Mouse (Mus musculus) bone marrow, adult 2 months (tissue): ENCODE measurements around the gene Suclg2. TPM values are rescaled to one million over a fixed set of nuclear protein-coding genes. Genes with fewer than 3 reads are reported as not detected.

ENCODE experiments used
- H3K27ac ChIP-seq: fragments of 200-500 bp; 2 replicates; pipeline ENCODE4 v1.5.1; 2012; ENCODE audit warnings: low read depth, mild to moderate bottlenecking, control low read depth, inconsistent platforms, low read length; ENCODE audit not compliant: control insufficient read depth, poor library complexity, insufficient read depth
- H3K4me1 ChIP-seq: fragments of 200-500 bp; 2 replicates; pipeline ENCODE4 v1.6.1; 2011; ENCODE audit warnings: low read length; ENCODE audit not compliant: control insufficient read depth, insufficient read depth
- H3K4me3 ChIP-seq: fragments of 200-500 bp; replicated peaks from 2 replicates; pipeline ENCODE3; 2011; ENCODE audit warnings: mild to moderate bottlenecking, low read depth, low read length, control low read depth; ENCODE audit not compliant: control insufficient read depth
- CTCF ChIP-seq: fragments of 200-500 bp; IDR thresholded peaks from 2 replicates; pipeline ENCODE4 v1.5.1; 2011; ENCODE audit warnings: low read length, control low read depth; ENCODE audit not compliant: control insufficient read depth, insufficient read depth
- POLR2A ChIP-seq: fragments of 200-500 bp; IDR thresholded peaks from 2 replicates; pipeline ENCODE4 v1.6.1; 2011; ENCODE audit warnings: low read depth, mild to moderate bottlenecking, control low read depth, low read length, borderline replicate concordance; ENCODE audit not compliant: control insufficient read depth
- WGBS: fragments of 180-500 bp; shearing (Covaris S2); methylation state at CpG from one replicate; pipeline ENCODE4 v1.1.7; 2018; 5-methylcytosine and 5-hydroxymethylcytosine counted together
- polyA plus RNA-seq: library from polyadenylated mRNA; stranded (reverse); fragments of >200 nt; gene quantifications from 2 replicates; pipeline ENCODE4 v1.2.4, GENCODE M21; 2011; ENCODE audit warnings: low replicate concordance; ENCODE audit not compliant: missing spikeins, insufficient read depth, insufficient read length

The Suclg2 gene
- polyA plus RNA-seq, 1 experiment, result 9.0 TPM

DNA sequence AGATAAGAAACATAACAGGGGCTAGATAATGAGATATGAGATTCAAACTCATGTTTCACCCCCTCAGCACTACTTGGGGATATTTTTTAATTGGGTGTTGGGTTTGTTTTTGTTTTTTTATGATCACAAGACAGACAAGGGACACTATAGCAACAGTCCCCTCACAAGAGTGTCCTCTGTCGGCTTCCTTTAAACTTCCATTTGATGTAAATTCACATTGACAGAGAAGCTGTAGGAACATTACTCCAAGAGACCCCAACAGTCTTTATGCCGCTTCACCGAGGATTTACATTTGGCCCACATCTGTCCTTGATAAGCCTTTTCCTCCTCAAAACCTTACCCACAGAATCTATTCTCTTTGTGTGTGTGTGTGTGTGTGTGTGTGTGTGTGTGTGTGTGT lies 1.2 kb upstream of the Suclg2 start:
- TF ChIP-seq CTCF (no peak), POLR2A (no peak)
- Histone ChIP-seq H3K4me1 (peaks cover 2% of the 10 kb centered on the region; the same call in 1 of the 2 replicates), H3K27ac (no peak overlapping the region), H3K4me3 (no peak overlapping the region)
- WGBS, result 88% methylated on average over 3 of the region's 3 CpGs

DNA sequence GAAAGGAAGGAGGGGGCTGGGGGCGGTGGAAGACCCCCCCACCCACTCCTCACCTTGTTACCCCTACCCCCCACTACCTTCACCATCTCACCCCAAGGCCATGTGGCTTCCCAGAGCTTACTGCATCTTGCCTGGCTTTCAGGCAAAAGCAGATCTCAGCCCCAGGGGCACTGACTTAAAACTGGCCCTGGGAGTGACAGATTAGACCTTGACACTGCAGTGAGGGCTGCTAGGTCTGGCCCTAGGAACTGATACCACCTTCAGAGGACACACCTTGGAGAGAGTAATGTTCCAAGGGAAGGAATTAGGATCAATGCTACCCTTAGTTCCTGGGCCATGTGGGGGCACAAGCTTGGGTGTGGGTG lies 351 bp upstream of the Suclg2 start:
- 0% methylated on average over 1 of the region's 1 CpGs for WGBS
- TF ChIP-seq CTCF (no peak), POLR2A (no peak)
- Histone ChIP-seq H3K27ac (no peak overlapping the region), H3K4me1 (peaks cover 2% of the 10 kb centered on the region; the same call in 1 of the 2 replicates), H3K4me3 (peak overlapping the region; percentile 1)

DNA sequence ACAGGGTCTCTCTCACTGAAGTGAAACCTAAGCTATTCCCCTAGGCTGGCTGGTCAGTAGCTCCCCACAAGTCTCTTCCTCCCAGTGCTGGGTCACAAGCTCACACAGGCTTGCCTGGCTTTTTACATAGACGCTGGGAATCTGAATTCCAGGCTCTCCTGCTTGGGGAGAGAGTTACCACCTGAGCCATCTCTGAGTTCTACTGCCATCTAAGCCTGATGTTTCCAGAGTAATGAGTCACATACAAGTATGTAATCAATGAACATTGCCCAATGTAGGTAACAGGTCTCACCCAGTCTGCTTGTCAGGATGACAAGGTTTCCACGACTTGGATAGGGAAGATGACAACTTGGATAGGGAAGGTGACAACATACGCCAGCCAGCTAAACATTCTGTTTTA lies 1.5 kb downstream of the Suclg2 start:
- Histone ChIP-seq H3K4me3 (no peak overlapping the region), H3K4me1 (peaks cover 2% of the 10 kb centered on the region; the same call in 1 of the 2 replicates), H3K27ac (no peak overlapping the region)
- TF ChIP-seq POLR2A (no peak), CTCF (no peak)
- WGBS, result 71% methylated on average over 3 of the region's 3 CpGs

DNA sequence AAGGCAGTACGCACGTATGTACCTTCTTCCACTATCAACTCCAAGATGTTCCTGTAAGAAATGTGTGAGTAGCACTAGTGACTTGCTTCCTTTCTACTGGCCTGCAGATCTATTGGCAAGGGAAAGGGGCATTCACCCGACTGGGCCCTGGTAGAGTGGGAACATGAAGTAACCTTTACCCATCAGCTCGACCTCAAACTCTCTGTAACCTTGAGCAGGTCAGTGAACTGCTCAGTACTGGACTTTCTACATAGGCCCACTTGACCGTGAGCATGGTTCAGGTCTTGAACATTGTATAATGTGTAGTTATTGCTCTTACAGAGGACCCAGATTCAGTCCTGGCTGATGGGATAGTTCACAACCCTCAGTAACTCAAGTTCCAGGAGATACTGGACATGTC lies 2.1 kb downstream of the Suclg2 start:
- Histone ChIP-seq H3K27ac (no peak overlapping the region), H3K4me1 (peaks cover 2% of the 10 kb centered on the region; the same call in 1 of the 2 replicates)

DNA sequence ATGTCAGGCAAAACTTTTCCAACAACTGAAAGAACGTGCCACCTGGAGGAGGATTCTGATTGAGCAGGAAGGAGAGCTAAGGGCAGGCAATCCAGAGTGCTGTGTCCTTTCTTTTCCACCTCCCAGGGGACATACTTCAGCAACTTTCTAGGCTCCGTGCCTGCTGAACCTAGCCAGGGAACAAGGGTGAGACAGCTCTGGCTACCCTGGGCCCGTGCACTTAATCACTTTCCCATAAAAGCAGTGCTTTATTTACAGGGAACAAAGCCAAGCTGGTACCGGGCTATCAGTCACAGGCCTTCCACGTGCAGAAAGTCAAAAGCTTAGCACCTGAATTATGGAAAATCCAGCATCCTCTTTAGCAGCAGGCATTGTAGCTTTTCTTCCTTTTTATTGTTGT lies 5.4 kb downstream of the Suclg2 start:
- no peak overlapping the region for H3K27ac ChIP-seq
- no peaks in the 10 kb centered on the region; the same call in 1 of the 2 replicates for H3K4me1 ChIP-seq
- no peak overlapping the region for H3K4me3 ChIP-seq
- WGBS, result 76% methylated on average over 5 of the region's 5 CpGs
- TF ChIP-seq POLR2A, result no peak
- no peak for TF ChIP-seq CTCF

More for the DNA sequence above, 2.1 kb downstream of the Suclg2 start:
- no peak overlapping the region for H3K4me3 ChIP-seq
- WGBS, result 89% methylated on average over 5 of the region's 5 CpGs
- TF ChIP-seq CTCF (no peak), POLR2A (no peak)

DNA sequence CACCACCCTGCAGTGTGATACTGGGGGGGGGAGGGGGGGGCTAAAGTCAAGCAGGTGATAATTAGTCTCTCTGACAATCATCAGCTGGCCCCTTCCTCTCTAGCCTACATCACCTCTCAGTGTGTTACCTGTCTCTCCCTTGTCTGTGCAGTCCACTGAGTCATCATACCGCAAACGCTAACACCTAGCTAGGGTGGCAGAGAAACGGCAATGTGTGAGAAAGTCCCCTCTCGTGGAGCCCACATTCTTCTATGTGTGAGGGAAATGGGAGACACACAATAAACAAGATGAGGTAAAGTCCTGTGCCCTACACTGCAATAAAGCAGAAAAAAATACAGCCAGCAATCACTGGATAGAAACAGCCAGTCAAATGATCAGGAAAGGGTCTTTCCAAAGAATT lies 6.5 kb downstream of the Suclg2 start:
- Histone ChIP-seq H3K4me1 (no peaks in the 10 kb centered on the region), H3K4me3 (no peak overlapping the region)
- 84% methylated on average over 4 of the region's 4 CpGs for WGBS

DNA sequence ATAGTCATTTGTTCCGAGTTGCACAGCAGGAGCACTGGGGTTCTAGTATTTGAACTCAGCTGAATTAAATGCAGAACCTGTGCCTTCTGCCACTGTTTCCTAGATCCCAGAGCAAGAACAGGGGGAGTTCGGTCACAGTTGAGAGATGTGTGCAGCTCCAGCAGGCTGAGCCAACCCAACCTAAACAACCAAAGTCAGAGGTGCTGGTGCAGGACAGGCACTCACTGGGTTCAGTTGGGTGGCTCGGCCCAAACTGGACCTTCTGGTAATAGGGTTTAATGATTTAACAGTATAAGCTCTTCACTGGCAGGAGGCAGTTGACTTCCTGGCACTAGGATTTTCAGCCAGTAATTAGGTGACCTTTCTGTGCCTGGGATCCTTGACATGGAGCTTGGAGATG lies 6.9 kb downstream of the Suclg2 start:
- no peak overlapping the region for H3K4me3 ChIP-seq
- H3K27ac ChIP-seq, result no peak overlapping the region
- 85% methylated on average over 3 of the region's 3 CpGs for WGBS
- TF ChIP-seq CTCF (no peak), POLR2A (no peak)
- no peaks in the 10 kb centered on the region for H3K4me1 ChIP-seq

More for the DNA sequence above, 6.5 kb downstream of the Suclg2 start:
- TF ChIP-seq POLR2A, result no peak
- no peak overlapping the region for H3K27ac ChIP-seq

DNA sequence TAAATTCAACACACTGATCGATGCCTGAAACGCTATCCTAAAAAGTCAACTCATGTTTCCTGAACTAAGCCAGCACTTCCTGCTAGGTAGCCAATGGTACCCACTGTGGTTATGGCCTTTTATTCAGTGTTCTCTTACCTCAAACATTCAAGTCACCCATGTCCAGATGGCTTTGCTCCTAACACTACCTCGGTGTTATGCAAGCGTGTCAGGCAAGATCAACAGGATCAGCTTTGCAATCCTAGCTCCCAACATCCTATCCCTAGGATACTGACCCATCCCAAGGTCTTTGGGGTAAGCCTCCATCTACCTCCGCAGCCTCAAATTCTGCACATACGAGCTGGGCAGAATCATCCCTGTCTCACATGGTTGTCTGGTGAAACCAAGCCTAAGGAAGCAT lies 7.7 kb downstream of the Suclg2 start:
- H3K4me3 ChIP-seq, result no peak overlapping the region
- no peaks in the 10 kb centered on the region for H3K4me1 ChIP-seq
- TF ChIP-seq POLR2A (no peak), CTCF (no peak)
- 68% methylated on average over 6 of the region's 6 CpGs for WGBS
- H3K27ac ChIP-seq, result no peak overlapping the region

DNA sequence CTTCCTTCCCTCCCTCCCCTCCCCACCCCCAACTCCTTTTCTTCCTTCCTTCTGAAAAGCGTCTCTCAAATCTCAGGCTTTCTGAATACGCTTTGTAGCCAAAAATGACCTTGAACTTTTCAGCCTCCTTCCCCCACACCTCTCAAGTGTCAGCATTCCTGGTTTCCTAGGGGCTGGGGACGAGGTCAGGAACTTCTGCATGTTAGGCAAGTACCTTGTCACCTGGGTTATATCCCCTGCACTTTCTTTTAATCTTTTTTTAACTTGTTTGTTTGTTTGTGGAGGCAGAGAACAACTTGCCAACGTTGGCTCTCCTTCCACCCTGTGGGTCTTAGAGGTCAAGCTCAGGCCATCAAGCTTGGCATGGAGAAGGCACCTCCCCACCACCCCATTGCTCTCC lies 9.1 kb downstream of the Suclg2 start:
- Histone ChIP-seq H3K27ac (no peak overlapping the region), H3K4me1 (no peaks in the 10 kb centered on the region), H3K4me3 (no peak overlapping the region)
- 73% methylated on average over 4 of the region's 4 CpGs for WGBS
- TF ChIP-seq POLR2A, result no peak
- no peak for TF ChIP-seq CTCF
